Mouse (Mus musculus) E14TG2a.4 (cell line): ENCODE results near the gene Odf2.

Source experiments
- CTCF ChIP-seq: conservative IDR thresholded peaks from 2 replicates; pipeline ENCODE4 v1.5.1; 2014; ENCODE audit warnings: low read length
- POU5F1 ChIP-seq: IDR thresholded peaks from 2 replicates; pipeline ENCODE4 v1.6.1; 2014; ENCODE audit warnings: low read length, borderline replicate concordance

GRCm38 (mm10) chr2:29879964-29880830, 8.8 kb upstream of the Odf2 start:
- TF ChIP-seq CTCF (no peak), POU5F1 (no peak)
